Mouse (Mus musculus) urinary bladder, postnatal 4 days (tissue): ENCODE measurements at regions not wholly inside any gene's neighbourhood (a gene's known extent, or its start where the extent isn't known, plus 50 kb on each side); places are given as distances from the start of the nearest gene placed in this dataset.
"Not testable (repeated sequence)": the region's sequence is repeated elsewhere in the genome, so short reads cannot be mapped to it uniquely, and the experiment has no call there.

ENCODE experiments used
- DNase-seq, 2 experiments: peaks; one replicate each; pipeline ENCODE4 v3.0.0; 2021 to 2022; ENCODE audit warnings: low spot score in 2 of 2

DNA sequence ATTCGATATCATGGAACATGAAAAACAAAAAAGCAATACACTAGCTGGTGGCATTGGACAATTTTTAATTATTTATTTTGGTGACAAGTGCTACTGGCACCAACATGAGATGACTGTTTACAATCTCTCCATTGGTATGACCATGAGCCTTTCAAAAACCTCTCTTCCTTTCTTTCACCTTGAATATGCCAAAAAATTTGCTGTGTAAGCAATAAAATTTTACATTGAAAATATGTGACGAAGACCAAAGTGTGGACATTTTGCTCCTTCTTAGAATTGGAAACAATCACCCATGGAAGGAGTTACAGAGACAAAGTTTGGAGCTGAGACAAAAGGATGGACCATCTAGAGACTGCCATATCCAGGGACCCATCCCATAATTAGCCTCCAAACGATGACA lies 83.4 kb upstream of the Gm49339 start:
- not testable (repeated sequence) for DNase-seq

DNA sequence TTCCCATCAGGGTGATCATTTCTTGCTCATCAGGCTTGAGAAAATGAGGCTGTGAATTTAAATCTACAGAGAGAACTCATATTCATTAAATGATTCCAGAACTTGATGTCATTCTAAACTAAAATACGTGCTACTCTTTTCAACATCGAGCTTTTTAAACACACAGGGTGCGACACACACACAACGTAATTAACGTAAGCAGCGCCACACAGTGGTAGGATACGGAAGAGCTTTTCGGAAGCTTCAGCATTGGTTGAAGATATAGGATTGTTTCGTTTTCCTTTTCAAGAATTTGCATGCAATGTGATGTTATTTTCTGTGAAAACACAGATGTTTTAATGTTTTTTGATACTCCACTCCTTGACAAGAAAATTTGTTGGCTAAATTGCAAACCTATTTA lies 75.3 kb upstream of the Gm49339 start:
- peak in 1 of 2 experiments; percentile 61 for DNase-seq

DNA sequence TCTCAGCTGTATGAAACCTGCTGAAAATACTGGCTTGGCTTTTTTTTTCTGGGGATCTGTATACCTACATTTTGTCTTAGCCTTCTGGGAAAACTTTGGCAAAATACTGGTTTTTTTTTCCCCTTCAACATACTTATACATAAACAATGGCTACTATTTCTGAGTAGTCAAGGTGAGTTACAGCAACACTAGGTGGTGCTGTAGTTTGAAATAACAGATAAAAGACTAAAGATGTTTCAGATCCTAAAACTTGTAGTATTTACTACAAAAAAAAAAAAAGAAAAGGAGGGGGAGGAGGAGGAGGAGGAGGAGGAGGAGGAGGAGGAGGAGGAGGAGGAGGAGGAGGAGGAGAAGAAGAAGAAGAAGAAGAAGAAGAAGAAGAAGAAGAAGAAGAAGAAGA lies 67.6 kb upstream of the Gm49339 start:
- no peak for DNase-seq

DNA sequence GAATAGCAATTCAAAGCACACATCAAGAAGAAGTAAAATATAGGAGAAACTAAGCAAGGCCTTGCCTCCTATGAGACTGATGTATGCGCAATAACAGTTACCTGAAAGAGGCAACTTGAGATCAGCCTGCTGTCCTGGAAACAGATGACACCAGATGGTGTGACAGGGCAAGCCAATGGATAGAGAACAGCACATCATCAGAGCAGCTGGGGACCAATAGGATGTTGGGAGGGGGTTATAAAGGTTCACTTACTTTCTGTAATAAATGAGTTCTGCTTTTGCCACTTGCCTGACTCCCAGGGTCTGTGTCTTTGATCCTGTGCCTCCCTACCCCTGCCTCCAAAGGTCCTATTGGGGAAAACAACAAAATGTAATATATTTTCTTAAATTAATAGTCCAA lies 65.9 kb upstream of the Gm49339 start:
- DNase-seq, result no peak

DNA sequence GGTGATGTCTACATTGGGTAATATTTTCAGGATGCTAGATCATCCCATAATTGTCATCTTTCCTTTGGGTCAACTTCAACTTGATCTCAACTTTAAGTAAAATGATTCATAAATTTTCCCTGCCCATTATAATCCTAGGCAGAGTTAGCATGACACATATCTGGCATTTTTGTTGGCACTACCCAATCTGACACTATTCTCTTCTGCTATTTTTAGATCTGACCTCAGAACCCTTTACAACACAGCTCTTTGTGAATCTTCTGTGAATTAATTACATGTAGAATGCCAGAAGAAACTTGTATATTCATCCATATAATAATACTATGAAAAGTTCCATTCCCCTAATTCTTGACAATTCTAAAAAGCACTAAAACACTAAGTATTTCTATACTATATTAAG lies 63.7 kb upstream of the Gm49339 start:
- DNase-seq, result no peak

DNA sequence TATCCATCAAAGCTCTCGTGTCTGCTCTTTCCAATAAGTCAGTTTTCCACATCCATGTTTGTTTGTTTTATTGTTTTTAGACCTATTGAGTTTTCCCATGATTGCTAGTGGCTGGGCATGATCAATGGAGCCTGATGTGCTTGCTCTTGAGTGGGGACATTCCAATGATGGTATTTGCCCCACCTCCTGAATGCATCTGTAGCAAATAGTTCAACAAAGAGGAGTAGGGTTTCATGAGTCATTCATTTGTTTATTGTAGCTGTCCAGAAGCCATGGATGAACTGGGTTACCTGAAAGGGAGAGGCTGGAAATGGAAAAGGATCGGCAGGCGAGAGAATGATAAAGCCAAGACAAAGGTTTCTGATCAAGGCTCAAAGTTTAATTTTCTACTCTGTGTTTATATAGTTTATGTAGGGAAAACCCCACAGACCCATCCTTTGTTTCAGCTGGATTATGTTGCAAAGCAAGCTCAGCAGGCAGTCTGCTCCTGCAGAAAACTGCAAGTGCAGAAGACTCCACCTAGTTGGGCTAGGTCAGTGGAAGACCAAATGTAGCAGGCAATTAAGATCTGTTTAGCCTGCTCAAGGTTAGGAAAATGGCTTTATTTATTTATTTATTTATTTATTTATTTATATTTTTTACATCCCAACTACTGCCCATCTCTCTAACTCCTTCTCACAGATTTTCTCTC lies 63.0 kb upstream of the Gm49339 start:
- DNase-seq, result no peak

DNA sequence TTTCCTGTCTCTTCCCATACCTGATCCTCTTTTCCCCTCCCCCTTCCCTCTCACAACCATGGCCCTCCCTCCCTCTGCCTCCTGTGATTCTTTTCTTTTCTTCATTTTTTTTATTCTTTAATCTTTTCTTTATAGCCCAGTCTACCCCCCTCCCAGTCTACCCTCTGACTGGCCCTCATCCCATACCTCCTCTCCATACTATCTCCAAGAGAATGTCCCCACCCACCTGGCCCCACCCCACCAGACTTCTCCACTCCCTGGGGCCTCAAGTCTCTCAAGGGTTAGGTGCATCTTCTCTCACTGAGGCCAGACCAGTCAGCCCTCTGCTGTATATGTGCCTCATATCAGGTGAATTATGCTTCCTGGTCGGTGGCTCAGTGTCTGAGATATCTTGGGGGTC lies 61.9 kb upstream of the Gm49339 start:
- no peak for DNase-seq

DNA sequence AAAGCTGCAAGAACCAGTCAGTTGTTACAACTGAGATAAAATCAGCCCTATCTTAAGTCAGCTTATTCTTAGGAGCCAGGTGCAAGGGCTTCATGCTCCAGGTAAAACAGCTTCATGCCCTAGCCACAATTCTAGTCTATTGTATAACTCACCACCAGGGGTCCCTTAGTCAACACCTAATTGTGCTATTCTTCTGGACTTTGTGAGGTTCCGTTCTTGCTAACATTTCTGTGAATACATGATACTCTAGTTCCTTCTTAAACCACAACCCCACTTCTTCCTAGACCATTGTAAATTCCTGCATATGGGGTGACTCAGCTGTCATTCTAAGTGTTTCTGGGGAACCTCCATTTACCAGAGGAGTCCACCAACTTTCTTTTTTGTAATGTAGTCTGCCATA lies 57.9 kb upstream of the Gm49339 start:
- DNase-seq, result no peak
